Mouse (Mus musculus) G1E (cell line): Measurements from ENCODE around the gene Lmna.

ENCODE experiments used
- CTCF ChIP-seq: IDR thresholded peaks from 2 replicates; pipeline ENCODE4 v1.5.1; 2012; ENCODE audit warnings: low read depth, low read length, inconsistent platforms, mixed read lengths
- GATA1 ChIP-seq: IDR thresholded peaks from 2 replicates; pipeline ENCODE4 v1.6.1; 2012; ENCODE audit warnings: borderline replicate concordance, low read length, inconsistent platforms, mixed read lengths

DNA sequence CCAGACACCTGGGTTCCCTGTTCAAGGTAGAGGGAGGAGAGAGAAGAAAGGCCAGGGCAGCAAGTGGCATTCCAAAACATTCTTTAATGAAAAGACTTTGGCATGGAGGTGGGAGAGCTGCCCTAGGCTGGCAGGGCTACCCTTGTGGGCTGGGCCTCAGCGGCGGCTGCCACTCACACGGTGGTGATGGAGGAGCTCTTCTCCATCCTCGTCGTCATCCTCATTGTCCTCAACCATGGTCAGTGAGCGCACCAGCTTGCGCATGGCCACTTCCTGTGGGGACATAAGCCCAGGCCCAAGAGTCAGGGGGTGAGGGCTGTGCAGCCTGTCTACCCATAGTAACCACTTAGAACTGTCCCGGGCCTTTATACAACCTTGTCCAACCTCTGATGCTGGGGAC is 26.6 kb downstream of the Lmna start:
- TF ChIP-seq CTCF (no peak), GATA1 (no peak)
